Mouse (Mus musculus) thymus, postnatal 25 days (tissue): ENCODE measurements around the gene Cmtm3.

ENCODE experiments used
- DNase-seq: peaks from one replicate; pipeline ENCODE4 v3.0.0; 2022

Gene Cmtm3

DNA sequence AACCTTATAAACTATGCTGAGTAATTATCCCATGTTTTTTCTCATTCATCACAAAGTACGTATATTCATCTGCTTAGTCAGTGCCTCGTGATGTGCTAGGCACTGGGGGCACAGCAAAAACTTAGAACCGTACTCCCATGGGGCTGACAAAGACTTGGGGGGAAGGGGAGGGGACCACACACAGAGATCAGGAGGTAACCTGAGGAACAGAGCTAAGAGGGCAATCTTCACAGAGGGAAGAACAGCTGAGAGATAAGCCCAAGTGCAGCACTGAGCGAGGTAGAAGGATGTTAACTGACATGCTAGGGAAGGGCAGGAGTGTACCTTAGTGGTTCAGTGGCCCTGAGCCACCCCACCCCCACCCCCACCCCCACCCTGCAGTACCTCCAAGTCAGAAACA, 47.5 kb downstream of the Cmtm3 start:
- DNase-seq, result no peak

DNA sequence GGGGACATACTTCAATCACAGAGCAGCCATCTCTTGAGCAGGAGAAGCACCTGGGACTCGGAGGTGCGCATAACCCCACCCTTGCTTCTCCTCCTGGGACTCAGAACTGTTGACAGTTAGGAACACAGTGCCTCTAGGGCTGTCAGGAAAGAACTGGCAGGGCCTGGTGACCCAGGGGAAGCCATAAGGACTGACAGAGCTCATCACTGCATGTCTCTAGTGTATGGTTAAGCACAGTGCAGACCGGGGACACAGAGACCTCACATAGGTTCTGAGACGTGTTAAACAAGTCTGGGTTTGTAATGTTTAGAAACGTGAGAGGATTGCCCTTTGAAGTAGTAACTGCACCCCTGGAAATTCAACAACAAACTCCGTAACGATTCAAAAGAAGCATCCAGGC, 48.3 kb downstream of the Cmtm3 start:
- DNase-seq, result no peak

DNA sequence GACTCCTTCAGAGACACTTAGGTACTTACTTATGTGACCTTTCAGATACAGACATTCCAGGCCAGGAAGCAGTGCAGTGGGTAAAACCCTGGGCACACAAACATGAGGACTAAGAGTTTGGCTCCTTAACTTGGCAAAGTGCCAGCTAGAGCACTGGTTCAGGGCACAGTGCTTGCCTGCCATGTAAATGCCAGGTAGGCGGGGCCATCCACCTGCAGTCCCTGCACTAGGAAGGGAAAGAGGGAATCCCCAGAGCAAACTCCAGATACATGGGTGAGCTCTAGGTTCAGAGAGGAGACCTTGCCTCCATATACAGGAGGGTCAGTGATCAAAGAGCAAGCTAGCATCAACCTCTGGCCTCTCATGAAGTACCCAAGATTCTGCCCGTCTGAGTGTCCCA, 48.8 kb downstream of the Cmtm3 start:
- DNase-seq, result no peak

DNA sequence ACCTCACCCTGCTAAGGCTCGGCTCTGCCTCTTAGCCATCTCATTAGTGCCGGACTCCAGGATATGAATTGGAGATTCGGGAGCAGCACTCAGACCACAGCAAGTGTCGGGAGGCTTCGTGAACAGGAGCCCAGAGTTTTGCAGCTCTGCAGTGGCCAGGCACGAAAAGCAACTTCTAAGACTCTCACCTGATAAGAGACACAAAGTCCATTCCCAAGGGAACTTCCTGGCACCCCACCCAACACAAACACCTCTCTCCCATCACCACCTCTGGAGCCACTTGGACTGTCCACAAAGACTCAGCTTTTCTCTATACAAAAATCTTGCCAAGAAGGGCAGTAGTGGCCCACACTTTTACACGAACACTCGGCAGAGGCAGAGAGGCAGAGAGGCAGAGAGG, 51.0 kb downstream of the Cmtm3 start:
- DNase-seq, result no peak

DNA sequence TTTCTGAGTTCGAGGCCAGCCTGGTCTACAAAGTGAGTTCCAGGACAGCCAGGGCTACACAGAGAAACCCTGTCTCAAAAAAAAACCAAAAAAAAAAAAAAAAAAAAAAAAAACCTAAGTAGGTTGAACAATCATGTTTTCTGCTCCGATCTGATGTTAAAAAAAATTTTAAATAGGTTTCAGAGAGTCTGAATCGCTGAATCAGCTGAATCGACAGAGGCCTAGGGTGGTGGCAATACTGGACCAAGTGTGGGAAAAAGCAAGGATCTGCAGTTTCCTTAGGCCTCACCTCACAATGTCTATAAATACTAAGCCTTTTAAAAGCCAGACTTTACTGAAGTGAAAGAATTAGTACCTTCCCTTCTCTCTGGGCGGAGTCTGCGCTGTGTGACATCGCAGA, 53.9 kb downstream of the Cmtm3 start:
- no peak for DNase-seq

DNA sequence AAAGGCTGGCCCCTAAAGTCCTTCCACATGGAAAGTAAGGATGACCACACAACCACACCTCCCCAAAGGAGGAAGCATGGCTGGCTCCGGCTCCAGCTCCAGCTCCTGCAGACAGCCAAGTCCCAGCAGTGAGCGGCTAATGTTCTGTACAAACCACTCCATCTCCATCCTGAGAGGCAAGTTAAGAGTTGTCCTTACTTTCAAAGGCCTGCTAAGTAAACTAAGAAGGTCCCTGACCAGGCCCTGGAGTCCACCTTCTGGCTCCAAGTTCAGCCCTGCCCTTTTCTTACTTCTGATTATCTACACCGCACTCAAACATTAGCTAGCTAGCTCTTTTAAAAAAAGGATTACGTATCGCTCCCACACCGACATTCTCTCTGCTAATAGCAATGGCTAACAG, 54.6 kb downstream of the Cmtm3 start:
- DNase-seq, result no peak

DNA sequence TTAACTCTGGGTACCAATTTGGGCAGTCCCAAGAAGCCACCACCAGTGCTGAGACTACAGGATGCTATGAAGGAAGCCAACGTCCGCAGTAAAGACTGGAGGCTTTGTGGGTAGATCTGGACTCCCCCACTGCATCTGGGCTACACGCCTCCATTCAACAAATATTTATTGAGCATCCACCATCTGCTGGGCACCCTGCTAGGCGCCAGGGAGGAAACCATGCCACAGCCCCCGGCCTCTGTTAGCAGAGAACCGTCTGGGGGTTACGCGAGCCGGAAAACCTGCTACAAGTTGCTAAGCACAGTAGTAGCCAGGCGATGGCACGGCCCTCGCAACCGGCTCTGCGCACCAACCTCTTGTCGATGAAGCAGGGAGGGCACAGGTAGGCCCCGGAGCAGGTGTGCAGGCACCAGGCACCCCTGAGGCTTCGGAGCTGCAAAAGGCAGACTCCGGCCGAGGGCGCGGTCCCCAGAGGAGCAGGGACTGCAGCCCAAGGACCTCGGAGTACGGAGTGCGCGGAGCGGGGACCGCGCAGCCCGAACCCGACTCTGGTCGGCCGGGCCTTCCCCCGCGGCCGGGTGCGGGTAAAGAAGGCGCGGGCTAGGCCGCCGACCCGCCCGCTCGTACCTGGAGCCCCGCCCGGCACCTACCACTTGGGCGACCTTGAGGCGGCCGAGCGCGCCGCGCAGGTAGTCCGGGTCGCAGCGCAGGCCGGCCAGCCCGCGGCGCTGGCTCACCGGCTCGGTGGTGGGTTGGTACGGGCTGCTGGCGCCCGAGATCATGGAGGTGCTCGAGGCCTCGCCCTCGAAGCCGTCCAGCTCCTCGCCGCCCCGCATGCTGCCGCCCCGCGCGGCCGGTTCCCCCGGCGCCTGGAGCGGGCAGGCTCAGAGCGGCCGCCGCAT, 55.8 kb downstream of the Cmtm3 start:
- DNase-seq, result no peak

DNA sequence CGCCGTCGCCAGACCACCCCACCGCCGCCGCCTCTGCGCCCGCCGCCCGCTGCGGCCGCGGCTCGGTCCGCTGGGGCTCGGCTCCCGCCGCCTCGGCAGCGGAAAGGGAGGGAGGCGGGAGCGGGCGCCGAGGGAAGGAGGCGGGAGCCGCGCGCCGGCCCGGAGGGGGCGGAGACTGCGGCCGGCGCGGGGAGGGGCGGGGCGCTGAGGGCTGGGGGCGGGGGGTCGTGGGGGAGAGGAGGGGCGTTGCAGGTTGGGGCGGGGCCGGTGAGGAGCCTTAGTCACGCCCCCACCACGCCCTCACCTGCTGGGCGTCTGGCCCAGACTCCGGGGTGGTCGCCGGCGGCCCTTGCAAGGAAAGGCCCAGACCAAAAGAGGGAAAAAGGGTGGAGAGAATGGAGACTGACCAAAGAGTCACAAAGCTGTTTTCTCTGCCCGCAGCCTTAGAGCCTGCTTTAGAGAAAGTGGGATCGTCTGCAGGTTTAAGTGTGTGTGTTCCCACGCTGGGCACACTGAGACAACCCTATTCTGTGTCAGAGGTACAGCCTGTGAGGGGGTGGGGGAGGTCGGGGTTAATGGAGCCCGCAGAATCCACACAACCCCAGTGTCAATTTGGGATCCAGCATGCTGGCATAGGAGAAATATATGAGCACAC, 56.6 kb downstream of the Cmtm3 start, which contains the start of gene Cmtm4:
Cmtm4 (minus strand) TSS at position 105 of the 655 bp plus-strand sequence.
- DNase-seq, result peak; percentile 73
